8 mouse cellular contexts compared by ENCODE assay signal in the genomic region with DNA sequence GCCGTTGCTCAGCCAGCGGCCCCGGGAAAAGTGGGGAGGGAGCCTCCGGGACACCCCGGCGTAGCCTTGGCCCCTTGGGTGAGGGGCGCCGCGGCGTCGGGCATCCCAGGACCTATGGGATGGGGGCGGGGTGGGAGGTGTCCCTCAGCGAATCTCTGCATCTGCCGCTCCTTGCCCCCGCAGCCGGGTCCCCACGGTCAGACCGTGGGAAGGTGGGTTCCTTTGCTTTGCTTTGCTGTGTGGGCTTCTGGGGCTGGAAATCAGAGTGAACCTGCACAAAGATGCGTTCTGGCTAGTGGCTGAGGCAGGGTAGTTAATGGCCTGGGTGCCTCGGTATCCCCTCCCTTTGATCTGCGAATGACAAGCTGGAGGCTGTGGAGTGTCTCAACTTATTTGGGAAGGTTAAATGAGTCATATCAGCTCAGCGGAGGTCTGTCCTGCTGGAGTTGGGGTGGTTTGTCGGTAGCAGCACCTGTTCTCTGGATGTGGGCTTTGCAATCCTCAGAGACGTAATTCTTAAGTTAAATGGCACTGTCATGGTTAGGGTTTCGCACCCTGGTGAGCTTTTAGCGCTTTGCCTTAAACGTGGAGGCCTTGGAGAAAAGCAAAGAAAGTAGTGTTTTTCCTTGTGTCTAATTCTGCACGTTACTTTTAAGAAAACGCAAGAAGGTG. TPM values are rescaled to one million over a fixed set of nuclear protein-coding genes. Genes with fewer than 3 reads are reported as not detected.
DNase-seq lines count a peak whose midpoint lies in the region; ATAC-seq and TF ChIP-seq lines count a peak whose summit lies in the region.

No protein-coding gene starts in this region.

- peak overlapping the region; percentile 96 for H3K9ac ChIP-seq in midbrain, embryonic 14.5 days (replicated peaks; ENCODE audit: low read length)

- peak overlapping the region; percentile 76 for H3K4me2 ChIP-seq in midbrain, embryonic 14.5 days (ENCODE audit: low read length)

- no peak for TF ChIP-seq POLR2A in bone marrow, adult 2 months (IDR thresholded peaks at IDR 0.05; ENCODE audit: borderline replicate concordance, control insufficient read depth, low read depth, low read length)

- H3K27me3 ChIP-seq in midbrain, embryonic 14.5 days (ENCODE audit: control insufficient read depth, insufficient read depth, low read length): no peaks in the 10 kb centered on the region

- WGBS in bone marrow, adult 2 months: under 1% methylated on average over 28 of the region's 29 CpGs
- under 1% methylated on average over 29 of the region's 29 CpGs for WGBS in midbrain, embryonic 14.5 days

- no peaks in the 10 kb centered on the region; the same call in 1 of the 2 replicates for H3K4me1 ChIP-seq in bone marrow, adult 2 months (ENCODE audit: control insufficient read depth, insufficient read depth, low read length)
- H3K4me1 ChIP-seq in midbrain, embryonic 14.5 days (ENCODE audit: control insufficient read depth, insufficient read depth, low read length): 0 out of 2 replicates have a peak, but pooled peaks cover 2% of the 10 kb centered on the region

- H3K36me3 ChIP-seq in midbrain, embryonic 14.5 days (ENCODE audit: control insufficient read depth, insufficient read depth, low read length): no peaks in the 10 kb centered on the region

- H3K27ac ChIP-seq in bone marrow, adult 2 months (ENCODE audit: control insufficient read depth, insufficient read depth, low read depth, low read length, poor library complexity): peak overlapping the region; percentile 96
- peak overlapping the region; percentile 98 for H3K27ac ChIP-seq in midbrain, embryonic 14.5 days (replicated peaks; ENCODE audit: low read depth, low read length)

- peak overlapping the region; percentile 97 for H3K4me3 ChIP-seq in bone marrow, adult 2 months (replicated peaks; ENCODE audit: control insufficient read depth, low read depth, low read length)
- peak overlapping the region; percentile 91 for H3K4me3 ChIP-seq in midbrain, embryonic 14.5 days (replicated peaks; ENCODE audit: low read depth, low read length)

- DNase-seq in gastrocnemius, adult 18-20 months (ENCODE audit: low spot score): peak; percentile 11
- no peak for DNase-seq in gastrocnemius, postnatal 14 days
- peak; percentile 62 for DNase-seq in 3134 (ENCODE audit: extremely low read depth, insufficient read length, low spot score)
- peak; percentile 21 for DNase-seq in layer of hippocampus, adult 9-11 months
- no peak for DNase-seq in midbrain, embryonic 14.5 days
- no peak for DNase-seq in ovary, postnatal 36 days (ENCODE audit: low spot score)

- no peak for TF ChIP-seq CTCF in bone marrow, adult 2 months (IDR thresholded peaks at IDR 0.05; ENCODE audit: control insufficient read depth, insufficient read depth, low read length)

- no peaks in the 10 kb centered on the region for H3K9me3 ChIP-seq in midbrain, embryonic 14.5 days (ENCODE audit: control insufficient read depth, low read length)

- intact Hi-C loops in gastrocnemius, postnatal 14 days (cut with DNase I; ENCODE audit: low total_unique reads): loop anchor here (10.0 kb wide), 1 partner anchor 195 kb away; no protein-coding TSS in a partner anchor

- ATAC-seq in frontal cortex, adult (ENCODE audit: low TSS enrichment): peak; percentile 2; the same call in 1 of the 2 replicates
- peak; percentile 15 for ATAC-seq in midbrain, embryonic 14.5 days (ENCODE audit: low FRiP score, low TSS enrichment)

RNA-seq across cellular contexts. Expression of a gene that starts 1.6 kb away (rescaled TPM):
- 10 to 100 TPM; 18.4 to 19.9 TPM for total RNA-seq in gastrocnemius, adult 18-20 months (2021)
- 10 to 100 TPM; 15.5 to 20.9 TPM for total RNA-seq in gastrocnemius, postnatal 14 days (2021)
- polyA plus RNA-seq in bone marrow, adult 2 months (2011; ENCODE audit: insufficient read depth, insufficient read length, low replicate concordance, missing spikeins): 9.5 and 13.8 TPM in 2 replicates
- 55.2 and 69.4 TPM in 2 replicates for polyA plus RNA-seq in midbrain, embryonic 14.5 days (2014; fragmentation: Nextera tagmentation; extraction: Ambion mirVana)

Comparison
In these comparisons a context has a peak if more than half of its experiments do, and no peak if none do; other contexts are left out.
1. DNase-seq: peak in gastrocnemius, adult 18-20 months (single experiment), 3134 (single experiment) and layer of hippocampus, adult 9-11 months (single experiment); none in gastrocnemius, postnatal 14 days (single experiment), midbrain, embryonic 14.5 days (single experiment) and ovary, postnatal 36 days (single experiment).